Mouse (Mus musculus): Measurements from ENCODE around the gene Nmnat1. TPM values are rescaled to one million over a fixed set of nuclear protein-coding genes. Genes with fewer than 3 reads are reported as not detected.

Gene Nmnat1
- polyA plus RNA-seq, 1 experiment: 22.9 TPM

- no peak for DNase-seq
- H3K4me1 ChIP-seq (replicated peaks; ENCODE audit: control insufficient read depth, insufficient read depth, low read length): no peaks in the 10 kb centered on the region
- TF ChIP-seq CTCF (IDR thresholded peaks at IDR 0.05; ENCODE audit: borderline replicate concordance, control insufficient read depth, extremely low read depth, insufficient read depth, low read length, poor library complexity): no peak
- no peak for TF ChIP-seq POLR2A (IDR thresholded peaks at IDR 0.05; ENCODE audit: control insufficient read depth, extremely low read depth, insufficient read depth, low read length, poor library complexity)
- 93% methylated on average over 6 of the region's 6 CpGs for WGBS
- no peaks in the 10 kb centered on the region for H3K36me3 ChIP-seq (ENCODE audit: control insufficient read depth, insufficient read depth, low read length)
- H3K27me3 ChIP-seq (ENCODE audit: control insufficient read depth, insufficient read depth, low read length): no peaks in the 10 kb centered on the region
- H3K27ac ChIP-seq (ENCODE audit: control insufficient read depth, insufficient read depth, low read length): no peak overlapping the region
- H3K4me3 ChIP-seq (ENCODE audit: control insufficient read depth, insufficient read depth, low read length): no peak overlapping the region
These were observed 39.0 kb upstream of the Nmnat1 start for GRCm38 (mm10) chr4:149523961-149524360.

- peaks cover 6% of the 10 kb centered on the region for H3K4me1 ChIP-seq (replicated peaks; ENCODE audit: control insufficient read depth, insufficient read depth, low read length)
- no peak for DNase-seq
- no peaks in the 10 kb centered on the region for H3K27me3 ChIP-seq (ENCODE audit: control insufficient read depth, insufficient read depth, low read length)
- H3K27ac ChIP-seq (ENCODE audit: control insufficient read depth, insufficient read depth, low read length): no peak overlapping the region
- TF ChIP-seq CTCF (IDR thresholded peaks at IDR 0.05; ENCODE audit: borderline replicate concordance, control insufficient read depth, extremely low read depth, insufficient read depth, low read length, poor library complexity) (no peak), POLR2A (IDR thresholded peaks at IDR 0.05; ENCODE audit: control insufficient read depth, extremely low read depth, insufficient read depth, low read length, poor library complexity) (no peak)
- H3K36me3 ChIP-seq (ENCODE audit: control insufficient read depth, insufficient read depth, low read length): no peaks in the 10 kb centered on the region
- WGBS: 92% methylated on average over 10 of the region's 10 CpGs
- H3K4me3 ChIP-seq (ENCODE audit: control insufficient read depth, insufficient read depth, low read length): no peak overlapping the region
These were observed 36.3 kb upstream of the Nmnat1 start for GRCm38 (mm10) chr4:149521258-149521657.

GRCm38 (mm10) chr4:149518351-149519220, 33.6 kb upstream of the Nmnat1 start:
- Histone ChIP-seq H3K36me3 (ENCODE audit: control insufficient read depth, insufficient read depth, low read length) (no peaks in the 10 kb centered on the region), H3K4me1 (replicated peaks; ENCODE audit: control insufficient read depth, insufficient read depth, low read length) (peaks cover 10% of the 10 kb centered on the region), H3K27me3 (ENCODE audit: control insufficient read depth, insufficient read depth, low read length) (no peaks in the 10 kb centered on the region), H3K27ac (ENCODE audit: control insufficient read depth, insufficient read depth, low read length) (no peak overlapping the region), H3K4me3 (ENCODE audit: control insufficient read depth, insufficient read depth, low read length) (peak overlapping the region; percentile 47)
- WGBS: 10% methylated on average over 52 of the region's 52 CpGs
- TF ChIP-seq CTCF (IDR thresholded peaks at IDR 0.05; ENCODE audit: borderline replicate concordance, control insufficient read depth, extremely low read depth, insufficient read depth, low read length, poor library complexity) (no peak), POLR2A (IDR thresholded peaks at IDR 0.05; ENCODE audit: control insufficient read depth, extremely low read depth, insufficient read depth, low read length, poor library complexity) (no peak)
- peak; percentile 22 for DNase-seq

- no peak within 1 kb of the TSS for H3K27ac ChIP-seq (ENCODE audit: control insufficient read depth, insufficient read depth, low read length)
- peak; percentile 66; the same call in 1 of the 2 replicates for TF ChIP-seq POLR2A (IDR thresholded peaks at IDR 0.05; ENCODE audit: control insufficient read depth, extremely low read depth, insufficient read depth, low read length, poor library complexity)
- TF ChIP-seq CTCF (IDR thresholded peaks at IDR 0.05; ENCODE audit: borderline replicate concordance, control insufficient read depth, extremely low read depth, insufficient read depth, low read length, poor library complexity): 0 out of 2 replicates have a peak, but pooled peaks have one; percentile 21
- under 1% methylated on average over 42 of the region's 46 CpGs for WGBS
- H3K36me3 ChIP-seq (ENCODE audit: control insufficient read depth, insufficient read depth, low read length): no peaks in the 10 kb centered on the region
- no peaks in the 10 kb centered on the region for H3K27me3 ChIP-seq (ENCODE audit: control insufficient read depth, insufficient read depth, low read length)
- peak; percentile 95 for DNase-seq
- H3K4me3 ChIP-seq (ENCODE audit: control insufficient read depth, insufficient read depth, low read length): peak within 1 kb of the TSS; percentile 47
- H3K4me1 ChIP-seq (replicated peaks; ENCODE audit: control insufficient read depth, insufficient read depth, low read length): peaks cover 10% of the 10 kb centered on the region
These were observed 32.9 kb upstream of the Nmnat1 start, which contains the start of gene Ctnnbip1 for GRCm38 (mm10) chr4:149517868-149518340. Ctnnbip1 (plus strand) TSS chr4:149518236.

GRCm38 (mm10) chr4:149515706-149516105, 30.7 kb upstream of the Nmnat1 start:
- peaks cover 10% of the 10 kb centered on the region for H3K4me1 ChIP-seq (replicated peaks; ENCODE audit: control insufficient read depth, insufficient read depth, low read length)
- H3K36me3 ChIP-seq (ENCODE audit: control insufficient read depth, insufficient read depth, low read length): no peaks in the 10 kb centered on the region
- H3K27me3 ChIP-seq (ENCODE audit: control insufficient read depth, insufficient read depth, low read length): no peaks in the 10 kb centered on the region
- TF ChIP-seq CTCF (IDR thresholded peaks at IDR 0.05; ENCODE audit: borderline replicate concordance, control insufficient read depth, extremely low read depth, insufficient read depth, low read length, poor library complexity) (no peak), POLR2A (IDR thresholded peaks at IDR 0.05; ENCODE audit: control insufficient read depth, extremely low read depth, insufficient read depth, low read length, poor library complexity) (no peak)
- no peak overlapping the region for H3K4me3 ChIP-seq (ENCODE audit: control insufficient read depth, insufficient read depth, low read length)
- WGBS: 52% methylated on average over 5 of the region's 5 CpGs
- no peak overlapping the region for H3K27ac ChIP-seq (ENCODE audit: control insufficient read depth, insufficient read depth, low read length)
- peak; percentile 3 for DNase-seq

- no peak for DNase-seq
- no peaks in the 10 kb centered on the region for H3K27me3 ChIP-seq (ENCODE audit: control insufficient read depth, insufficient read depth, low read length)
- 97% methylated on average over 7 of the region's 7 CpGs for WGBS
These were observed 27.1 kb upstream of the Nmnat1 start for GRCm38 (mm10) chr4:149512072-149512471.

More at GRCm38 (mm10) chr4:149512072-149512471, 27.1 kb upstream of the Nmnat1 start:
- Histone ChIP-seq H3K4me3 (ENCODE audit: control insufficient read depth, insufficient read depth, low read length) (no peak overlapping the region), H3K4me1 (replicated peaks; ENCODE audit: control insufficient read depth, insufficient read depth, low read length) (peaks cover 4% of the 10 kb centered on the region), H3K27ac (ENCODE audit: control insufficient read depth, insufficient read depth, low read length) (no peak overlapping the region), H3K36me3 (ENCODE audit: control insufficient read depth, insufficient read depth, low read length) (no peaks in the 10 kb centered on the region)
- no peak for TF ChIP-seq POLR2A (IDR thresholded peaks at IDR 0.05; ENCODE audit: control insufficient read depth, extremely low read depth, insufficient read depth, low read length, poor library complexity)
- TF ChIP-seq CTCF (IDR thresholded peaks at IDR 0.05; ENCODE audit: borderline replicate concordance, control insufficient read depth, extremely low read depth, insufficient read depth, low read length, poor library complexity): no peak
